8 mouse cellular contexts compared by ENCODE assay signal in genomic region chr19:47579225-47579787, GRCm38 (mm10). TPM values are rescaled to one million over a fixed set of nuclear protein-coding genes. Genes with fewer than 3 reads are reported as not detected.
DNase-seq lines count a peak whose midpoint lies in the region; ATAC-seq and TF ChIP-seq lines count a peak whose summit lies in the region.

TSS of gene Slk (plus strand) at chr19:47579678.

- peak; percentile 93 for DNase-seq in Muller cell, postnatal 12 days (ENCODE audit: inconsistent ontology term)
- peak; percentile 87 for DNase-seq in cerebellum, adult 9-10 months
- DNase-seq in layer of hippocampus, adult 9-11 months, result peak; percentile 79
- peak; percentile 71 for DNase-seq in ovary, adult 18-20 months (ENCODE audit: low spot score)
- peak; percentile 82 for DNase-seq in thymus, adult 2 months

- H3K4me2 ChIP-seq in lung, embryonic 16.5 days (ENCODE audit: low read depth, low read length), result peak within 1 kb of the TSS; percentile 64

- H3K9me3 ChIP-seq in lung, embryonic 16.5 days (ENCODE audit: control insufficient read depth, low read length), result no peaks in the 10 kb centered on the region

- H3K4me1 ChIP-seq in lung, embryonic 16.5 days (replicated peaks; ENCODE audit: control insufficient read depth, insufficient read depth, low read length), result peaks cover 18% of the 10 kb centered on the region
- peaks cover 8% of the 10 kb centered on the region; the same call in 1 of the 2 replicates for H3K4me1 ChIP-seq in thymus, adult 2 months (replicated peaks; ENCODE audit: control insufficient read depth, insufficient read depth, low read length)

- peak; percentile 90 for ATAC-seq in frontal cortex, adult (ENCODE audit: low TSS enrichment)
- peak; percentile 62 to 68 for ATAC-seq in hematopoietic stem cell, adult 5-6 weeks (replicated peaks in 1 of 2; ENCODE audit: insufficient read depth in 1 of 2, low FRiP score in 2 of 2, low TSS enrichment in 1 of 2, low read depth in 1 of 2, poor library complexity in 2 of 2, severe bottlenecking in 2 of 2)
- ATAC-seq in lung, embryonic 16.5 days (ENCODE audit: low read depth), result peak; percentile 93

- peak; percentile 97 for TF ChIP-seq POLR2A in thymus, adult 2 months (IDR thresholded peaks at IDR 0.05; ENCODE audit: control insufficient read depth, extremely low read depth, insufficient read depth, low read length, poor library complexity)

- 0 out of 2 replicates have a peak, but pooled peaks have one; percentile 20 for TF ChIP-seq CTCF in thymus, adult 2 months (IDR thresholded peaks at IDR 0.05; ENCODE audit: borderline replicate concordance, control insufficient read depth, extremely low read depth, insufficient read depth, low read length, poor library complexity)

- no peaks in the 10 kb centered on the region for H3K27me3 ChIP-seq in lung, embryonic 16.5 days (ENCODE audit: control insufficient read depth, insufficient read depth, low read depth, low read length)
- no peaks in the 10 kb centered on the region for H3K27me3 ChIP-seq in thymus, adult 2 months (ENCODE audit: control insufficient read depth, insufficient read depth, low read length)

- peak within 1 kb of the TSS; percentile 89 for H3K27ac ChIP-seq in lung, embryonic 16.5 days (ENCODE audit: low read length)
- peak within 1 kb of the TSS; percentile 1 for H3K27ac ChIP-seq in thymus, adult 2 months (ENCODE audit: control insufficient read depth, insufficient read depth, low read length)

- peak within 1 kb of the TSS; percentile 94 for H3K9ac ChIP-seq in lung, embryonic 16.5 days (ENCODE audit: low read length)

- no peaks in the 10 kb centered on the region for H3K36me3 ChIP-seq in lung, embryonic 16.5 days (ENCODE audit: control insufficient read depth, insufficient read depth, low read length)
- H3K36me3 ChIP-seq in thymus, adult 2 months (ENCODE audit: control insufficient read depth, insufficient read depth, low read length), result no peaks in the 10 kb centered on the region

- under 1% methylated on average over 78 of the region's 83 CpGs for WGBS in lung, embryonic 16.5 days
- WGBS in thymus, adult 2 months, result 3% methylated on average over 83 of the region's 83 CpGs

- peak within 1 kb of the TSS; percentile 75 for H3K4me3 ChIP-seq in lung, embryonic 16.5 days (ENCODE audit: low read length)
- H3K4me3 ChIP-seq in thymus, adult 2 months (ENCODE audit: control insufficient read depth, insufficient read depth, low read length), result peak within 1 kb of the TSS; percentile 63

RNA-seq across cellular contexts. Expression of gene Slk, which starts in this region (rescaled TPM):
- 170 and 191 TPM in 2 replicates for total RNA-seq in hematopoietic stem cell, adult 5-6 weeks (2017)
- polyA plus RNA-seq in lung, embryonic 16.5 days (2015; fragmentation: Nextera tagmentation; extraction: Ambion mirVana), result 11.8 and 12.3 TPM in 2 replicates
- 11.5 and 12.2 TPM in 2 replicates for polyA plus RNA-seq in thymus, adult 2 months (2012; rRNA removed)

Comparison
In these comparisons a context has a peak if more than half of its experiments do, and no peak if none do; other contexts are left out.
1. Peak in every context shown above with its lines: DNase-seq, ATAC-seq, H3K4me3 ChIP-seq and H3K27ac ChIP-seq.